Mouse (Mus musculus) ES-Bruce4 (cell line): Measurements from ENCODE around the gene Cd207. TPM values are rescaled to one million over a fixed set of nuclear protein-coding genes. Genes with fewer than 3 reads are reported as not detected.

Experiments
- H3K27ac ChIP-seq: 2 replicates; pipeline ENCODE4 v1.5.1; 2012; ENCODE audit warnings: low read length, inconsistent platforms; ENCODE audit not compliant: insufficient read depth
- H3K27me3 ChIP-seq: 2 replicates; pipeline ENCODE4 v1.6.1; 2012; ENCODE audit warnings: mild to moderate bottlenecking, low read length, inconsistent platforms; ENCODE audit not compliant: control insufficient read depth, poor library complexity, insufficient read depth, severe bottlenecking
- H3K36me3 ChIP-seq: 2 replicates; pipeline ENCODE4 v1.6.1; 2012; ENCODE audit warnings: inconsistent platforms, mild to moderate bottlenecking, low read length, moderate library complexity; ENCODE audit not compliant: control insufficient read depth, poor library complexity, insufficient read depth, severe bottlenecking
- H3K4me1 ChIP-seq: one replicate; pipeline ENCODE4 v1.8.1; 2011; ENCODE audit warnings: low read length; ENCODE audit not compliant: control insufficient read depth, insufficient read depth
- H3K4me3 ChIP-seq: 2 replicates; pipeline ENCODE4 v1.5.1; 2011; ENCODE audit warnings: low read depth, mild to moderate bottlenecking, low read length
- H3K9ac ChIP-seq: 2 replicates; pipeline ENCODE4 v1.6.1; 2012; ENCODE audit warnings: low read depth, mild to moderate bottlenecking, inconsistent platforms; ENCODE audit not compliant: poor library complexity, severe bottlenecking
- H3K9me3 ChIP-seq: replicated peaks from 2 replicates; pipeline ENCODE4 v1.6.1; 2012; ENCODE audit warnings: mild to moderate bottlenecking, low read length, inconsistent platforms; ENCODE audit not compliant: control insufficient read depth, poor library complexity, insufficient read depth, severe bottlenecking
- CTCF ChIP-seq: IDR thresholded peaks from one replicate; pipeline ENCODE4 v1.8.1; 2011; ENCODE audit warnings: low read depth, low read length
- EP300 ChIP-seq: IDR thresholded peaks from 2 replicates; pipeline ENCODE4 v1.6.1; 2011; ENCODE audit warnings: low read depth, low read length; ENCODE audit not compliant: insufficient read depth
- POLR2A ChIP-seq: IDR thresholded peaks from one replicate; pipeline ENCODE4 v1.8.1; 2011; ENCODE audit warnings: low read length; ENCODE audit not compliant: insufficient read depth
- polyA plus RNA-seq: library from polyadenylated mRNA; stranded (reverse); fragments of >200 nt; gene quantifications from 2 replicates; pipeline ENCODE4 v1.2.4, GENCODE M21; 2011; ENCODE audit warnings: low read depth; ENCODE audit not compliant: missing spikeins, insufficient read depth, insufficient read length

The Cd207 gene
- polyA plus RNA-seq: not detected in 2 replicates

- Histone ChIP-seq H3K9me3 (no peaks in the 10 kb centered on the region), H3K4me1 (no peaks in the 10 kb centered on the region), H3K9ac (no peak within 1 kb of the TSS), H3K4me3 (no peak within 1 kb of the TSS), H3K27me3 (no peaks in the 10 kb centered on the region), H3K36me3 (no peaks in the 10 kb centered on the region), H3K27ac (no peak within 1 kb of the TSS)
- TF ChIP-seq CTCF: no peak
- no peak for TF ChIP-seq POLR2A
- TF ChIP-seq EP300: no peak
These were observed at the start of gene Cd207 for GRCm38 (mm10) chr6:83677757-83678156. TSS of gene Cd207 (minus strand) at chr6:83677857.

- Histone ChIP-seq H3K27ac (no peak overlapping the region), H3K4me3 (no peak overlapping the region), H3K27me3 (no peaks in the 10 kb centered on the region), H3K9ac (no peak overlapping the region), H3K36me3 (no peaks in the 10 kb centered on the region), H3K4me1 (no peaks in the 10 kb centered on the region), H3K9me3 (no peaks in the 10 kb centered on the region)
- TF ChIP-seq CTCF (no peak), POLR2A (no peak), EP300 (no peak)
These were observed 49.5 kb upstream of the Cd207 start for GRCm38 (mm10) chr6:83727178-83727577.

- H3K4me1 ChIP-seq: no peaks in the 10 kb centered on the region
- H3K27ac ChIP-seq: no peak overlapping the region
- H3K9me3 ChIP-seq: no peaks in the 10 kb centered on the region
- no peak overlapping the region for H3K9ac ChIP-seq
- H3K36me3 ChIP-seq: no peaks in the 10 kb centered on the region
- H3K27me3 ChIP-seq: no peaks in the 10 kb centered on the region
- TF ChIP-seq EP300: no peak
- TF ChIP-seq CTCF: no peak
- TF ChIP-seq POLR2A: no peak
- no peak overlapping the region for H3K4me3 ChIP-seq
These were observed 44.9 kb upstream of the Cd207 start for GRCm38 (mm10) chr6:83722526-83722925.

GRCm38 (mm10) chr6:83717026-83717425, 39.4 kb upstream of the Cd207 start:
- H3K36me3 ChIP-seq: no peaks in the 10 kb centered on the region
- no peak for TF ChIP-seq CTCF
- TF ChIP-seq POLR2A: no peak
- TF ChIP-seq EP300: no peak
- peaks cover 10% of the 10 kb centered on the region for H3K27me3 ChIP-seq
- no peaks in the 10 kb centered on the region for H3K4me1 ChIP-seq
- H3K9me3 ChIP-seq: no peaks in the 10 kb centered on the region
- H3K4me3 ChIP-seq: no peak overlapping the region
- no peak overlapping the region for H3K9ac ChIP-seq
- H3K27ac ChIP-seq: no peak overlapping the region

GRCm38 (mm10) chr6:83715461-83716196, 38.0 kb upstream of the Cd207 start:
- H3K9ac ChIP-seq: 0 out of 2 replicates have a peak overlapping the region, but pooled peaks have one; percentile 13
- no peak overlapping the region for H3K27ac ChIP-seq
- peak overlapping the region; percentile 48 for H3K4me3 ChIP-seq
- H3K9me3 ChIP-seq: no peaks in the 10 kb centered on the region
- H3K4me1 ChIP-seq: no peaks in the 10 kb centered on the region
- no peaks in the 10 kb centered on the region for H3K36me3 ChIP-seq
- peaks cover 15% of the 10 kb centered on the region for H3K27me3 ChIP-seq
- TF ChIP-seq CTCF (no peak), POLR2A (no peak), EP300 (no peak)

- no peak overlapping the region for H3K4me3 ChIP-seq
These were observed 36.8 kb upstream of the Cd207 start for GRCm38 (mm10) chr6:83714221-83715123.

More at GRCm38 (mm10) chr6:83714221-83715123, 36.8 kb upstream of the Cd207 start:
- H3K9me3 ChIP-seq: no peaks in the 10 kb centered on the region
- H3K9ac ChIP-seq: no peak overlapping the region
- no peak overlapping the region for H3K27ac ChIP-seq
- TF ChIP-seq POLR2A: no peak
- no peak for TF ChIP-seq CTCF
- no peak for TF ChIP-seq EP300
- no peaks in the 10 kb centered on the region for H3K36me3 ChIP-seq
- H3K4me1 ChIP-seq: no peaks in the 10 kb centered on the region
- peaks cover 18% of the 10 kb centered on the region for H3K27me3 ChIP-seq
